Mouse (Mus musculus) embryonic fibroblast, embryonic 13.5 days (primary cell): Measurements from ENCODE around the gene Gpr137. TPM values are rescaled to one million over a fixed set of nuclear protein-coding genes. Genes with fewer than 3 reads are reported as not detected.
A peak's percentile ranks its signal among the peaks of the same experiment; 100 is the strongest.

Experiments used
- H3K27ac ChIP-seq: 2 replicates; pipeline ENCODE4 v1.5.1; 2012; ENCODE audit warnings: low read length, control low read depth, inconsistent platforms; ENCODE audit not compliant: insufficient read depth
- H3K4me1 ChIP-seq: 2 replicates; pipeline ENCODE4 v1.6.1; 2011; ENCODE audit warnings: low read length; ENCODE audit not compliant: control insufficient read depth, insufficient read depth
- H3K4me3 ChIP-seq: 2 replicates; pipeline ENCODE4 v1.5.1; 2011; ENCODE audit warnings: mild to moderate bottlenecking, control low read depth, low read length; ENCODE audit not compliant: insufficient read depth
- CTCF ChIP-seq: IDR thresholded peaks from 2 replicates; pipeline ENCODE4 v1.5.1; 2011; ENCODE audit warnings: mild to moderate bottlenecking, control low read depth, low read length, moderate library complexity, borderline replicate concordance; ENCODE audit not compliant: insufficient read depth
- POLR2A ChIP-seq: IDR thresholded peaks from 2 replicates; pipeline ENCODE4 v1.6.1; 2011; ENCODE audit warnings: low read depth, mild to moderate bottlenecking, control low read depth, low read length, moderate library complexity
- polyA plus RNA-seq: library from polyadenylated mRNA; stranded (reverse); fragments of >200 nt; gene quantifications from 2 replicates; pipeline ENCODE4 v1.2.4, GENCODE M21; 2011; ENCODE audit warnings: low read depth; ENCODE audit not compliant: missing spikeins, insufficient read length

The Gpr137 gene
- polyA plus RNA-seq, 1 experiment, result 26.7 TPM

DNA sequence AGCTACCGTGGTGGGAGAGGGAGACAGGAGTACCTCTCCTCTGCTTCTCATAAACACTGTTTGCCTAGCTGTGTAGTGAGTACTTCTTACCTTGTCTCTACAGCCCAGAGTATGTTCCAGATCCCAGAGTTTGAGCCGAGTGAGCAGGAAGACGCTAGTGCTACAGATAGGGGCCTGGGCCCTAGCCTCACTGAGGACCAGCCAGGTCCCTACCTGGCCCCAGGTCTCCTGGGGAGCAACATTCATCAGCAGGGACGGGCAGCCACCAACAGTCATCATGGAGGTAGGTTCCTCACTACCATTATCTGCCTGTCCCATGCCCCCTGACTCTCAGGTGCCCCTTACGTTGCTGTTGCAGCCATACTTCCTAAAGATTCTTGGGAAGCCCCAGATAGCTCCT, 484 bp upstream of the Gpr137 start:
- no peak for TF ChIP-seq CTCF
- no peak for TF ChIP-seq POLR2A
- Histone ChIP-seq H3K4me1 (peaks cover 5% of the 10 kb centered on the region; the same call in 1 of the 2 replicates), H3K27ac (no peak overlapping the region; the same call in 1 of the 2 replicates), H3K4me3 (peak overlapping the region; percentile 61)

DNA sequence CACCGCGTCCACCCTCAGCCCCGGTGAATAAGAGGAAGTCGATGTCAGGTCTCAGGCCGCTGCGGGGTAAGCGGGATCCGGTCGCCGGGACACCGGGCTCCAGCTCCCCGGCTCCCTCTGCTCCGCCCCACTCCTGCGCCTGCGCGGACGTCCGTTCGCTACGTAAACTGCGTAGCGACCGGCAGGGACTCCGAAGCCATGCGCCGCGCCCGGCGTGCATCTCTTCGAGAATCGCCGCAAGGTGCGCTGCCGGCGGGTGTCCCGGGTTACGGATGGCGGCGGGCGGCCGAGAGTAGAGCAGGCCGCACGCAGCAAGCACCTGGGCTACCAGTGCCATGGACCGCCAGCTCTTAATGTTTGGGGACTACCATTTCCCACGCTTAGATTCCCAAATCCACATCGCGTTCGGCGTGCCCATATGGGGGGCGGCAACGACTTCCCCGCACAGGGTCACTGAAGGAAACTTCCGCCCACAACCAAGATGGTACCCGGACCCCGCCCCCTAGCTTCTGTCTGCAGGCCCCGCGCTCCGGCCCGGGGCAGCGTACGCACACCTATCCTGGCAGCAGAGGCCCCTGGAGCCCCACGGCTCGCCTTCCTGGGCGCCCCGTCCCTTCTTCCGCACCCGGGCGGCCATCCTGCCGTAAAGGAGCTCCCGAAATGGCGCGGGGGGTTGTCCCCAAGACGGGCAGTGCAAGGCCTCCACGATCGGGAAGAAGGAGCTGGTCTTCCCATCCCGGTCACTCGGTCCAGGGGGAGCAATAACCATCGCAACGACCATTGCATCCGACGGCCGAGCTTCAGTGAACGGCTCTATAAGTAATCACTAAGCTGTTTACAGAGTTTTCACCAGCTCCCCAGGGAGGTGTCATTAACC, 670 bp downstream of the Gpr137 start, which contains the start of gene Bad:
Gene Bad, plus strand, starts transcription at position 490 of the 877 bp plus-strand sequence.
- TF ChIP-seq CTCF (no peak), POLR2A (peak; percentile 62)
- peak within 1 kb of the TSS; percentile 70 for H3K4me3 ChIP-seq
- H3K27ac ChIP-seq, result peak within 1 kb of the TSS; percentile 83
- H3K4me1 ChIP-seq, result peaks cover 5% of the 10 kb centered on the region; the same call in 1 of the 2 replicates

DNA sequence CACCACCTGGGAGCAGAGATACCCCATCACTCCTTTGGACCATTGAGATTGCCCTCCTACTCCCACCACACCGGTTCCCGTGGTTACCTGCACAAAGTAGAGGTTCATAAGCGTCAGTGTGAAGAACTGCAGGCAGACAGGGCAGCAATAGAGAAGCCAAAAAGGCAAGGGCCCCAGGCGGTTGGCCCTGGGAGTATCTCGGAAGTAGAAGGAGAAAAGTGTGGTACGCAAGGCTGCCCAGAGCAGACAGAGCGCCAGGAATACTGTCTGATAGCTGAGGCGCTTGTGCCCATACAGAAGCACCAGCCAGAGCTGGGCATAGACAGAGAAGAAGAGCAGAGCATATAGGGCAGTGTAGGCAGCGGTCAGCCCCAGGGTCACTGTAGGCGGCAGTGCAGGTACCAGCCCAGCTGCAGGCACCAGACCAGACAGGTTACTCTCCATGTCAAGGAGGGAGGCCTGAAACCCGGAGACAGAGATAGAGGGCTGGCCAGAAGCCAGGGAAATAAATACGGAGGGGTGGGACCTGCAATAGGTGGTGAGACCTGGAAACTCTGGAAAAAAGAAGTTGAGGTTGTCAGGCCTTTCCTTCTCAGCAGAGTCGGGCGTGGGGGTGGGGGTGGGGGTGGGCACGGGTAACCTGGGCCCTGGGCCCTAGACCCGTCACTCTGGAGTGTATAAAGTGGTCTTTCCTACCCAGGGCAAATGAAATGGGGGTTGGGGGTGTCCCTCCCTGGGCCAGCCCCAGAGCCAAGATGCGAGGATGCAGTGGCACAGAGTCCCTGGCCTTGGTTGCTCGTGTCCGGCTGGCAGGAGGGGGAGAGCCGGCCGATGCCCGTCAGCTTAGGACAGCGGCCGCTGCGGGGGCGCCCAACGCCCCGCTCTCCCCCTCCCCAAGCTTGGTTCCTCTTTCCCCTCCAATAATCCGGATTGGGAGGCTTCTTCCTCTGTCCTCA, 1.6 kb downstream of the Gpr137 start:
- H3K4me3 ChIP-seq, result peak overlapping the region; percentile 70
- peaks cover 5% of the 10 kb centered on the region; the same call in 1 of the 2 replicates for H3K4me1 ChIP-seq
- TF ChIP-seq CTCF, result no peak
- no peak for TF ChIP-seq POLR2A
- H3K27ac ChIP-seq, result no peak overlapping the region

DNA sequence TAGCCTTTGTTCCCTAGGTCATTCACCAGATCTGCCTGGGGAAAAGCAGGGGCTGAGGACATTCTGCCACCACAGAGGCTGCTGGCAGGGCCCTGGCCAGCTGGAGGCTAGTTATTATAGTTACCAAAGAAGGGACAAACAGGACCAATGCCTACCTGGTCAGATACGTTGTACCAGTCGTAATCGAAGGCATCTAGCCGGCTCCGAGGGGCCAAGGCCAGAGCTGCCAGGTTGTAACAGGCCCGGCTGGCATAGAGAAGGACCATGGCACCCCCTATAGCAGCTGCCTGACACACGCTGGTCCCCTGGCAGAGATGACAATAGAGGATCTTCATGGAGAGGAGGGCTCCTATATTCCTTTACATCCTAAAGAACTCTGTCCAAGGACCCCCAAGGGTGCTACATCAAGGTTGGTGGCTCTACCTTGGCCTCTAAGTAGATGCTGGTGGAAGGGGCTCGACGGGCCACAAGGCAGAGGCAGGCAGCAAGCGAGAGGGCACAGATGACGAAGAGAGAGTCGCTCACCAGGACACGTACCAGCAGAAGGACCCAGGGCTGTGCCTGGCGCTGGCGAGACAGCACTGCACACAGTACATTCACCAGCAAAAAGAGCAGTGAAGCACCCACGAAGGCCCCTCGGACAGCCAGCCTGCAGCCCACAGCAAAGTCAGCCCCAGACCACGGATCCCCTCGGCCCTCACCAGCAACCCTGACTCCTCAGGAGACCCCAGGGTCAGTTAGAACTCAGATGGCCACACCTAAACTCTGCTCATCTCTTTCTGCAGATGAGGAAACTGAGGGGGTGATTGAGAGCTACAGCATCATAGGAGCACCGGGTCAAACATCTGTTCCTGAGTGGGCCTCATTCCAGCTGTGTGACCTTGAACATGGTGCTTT, 2.9 kb downstream of the Gpr137 start:
- Histone ChIP-seq H3K27ac (no peak overlapping the region), H3K4me1 (peaks cover 5% of the 10 kb centered on the region; the same call in 1 of the 2 replicates), H3K4me3 (no peak overlapping the region)
- TF ChIP-seq POLR2A, result no peak
- TF ChIP-seq CTCF, result no peak

DNA sequence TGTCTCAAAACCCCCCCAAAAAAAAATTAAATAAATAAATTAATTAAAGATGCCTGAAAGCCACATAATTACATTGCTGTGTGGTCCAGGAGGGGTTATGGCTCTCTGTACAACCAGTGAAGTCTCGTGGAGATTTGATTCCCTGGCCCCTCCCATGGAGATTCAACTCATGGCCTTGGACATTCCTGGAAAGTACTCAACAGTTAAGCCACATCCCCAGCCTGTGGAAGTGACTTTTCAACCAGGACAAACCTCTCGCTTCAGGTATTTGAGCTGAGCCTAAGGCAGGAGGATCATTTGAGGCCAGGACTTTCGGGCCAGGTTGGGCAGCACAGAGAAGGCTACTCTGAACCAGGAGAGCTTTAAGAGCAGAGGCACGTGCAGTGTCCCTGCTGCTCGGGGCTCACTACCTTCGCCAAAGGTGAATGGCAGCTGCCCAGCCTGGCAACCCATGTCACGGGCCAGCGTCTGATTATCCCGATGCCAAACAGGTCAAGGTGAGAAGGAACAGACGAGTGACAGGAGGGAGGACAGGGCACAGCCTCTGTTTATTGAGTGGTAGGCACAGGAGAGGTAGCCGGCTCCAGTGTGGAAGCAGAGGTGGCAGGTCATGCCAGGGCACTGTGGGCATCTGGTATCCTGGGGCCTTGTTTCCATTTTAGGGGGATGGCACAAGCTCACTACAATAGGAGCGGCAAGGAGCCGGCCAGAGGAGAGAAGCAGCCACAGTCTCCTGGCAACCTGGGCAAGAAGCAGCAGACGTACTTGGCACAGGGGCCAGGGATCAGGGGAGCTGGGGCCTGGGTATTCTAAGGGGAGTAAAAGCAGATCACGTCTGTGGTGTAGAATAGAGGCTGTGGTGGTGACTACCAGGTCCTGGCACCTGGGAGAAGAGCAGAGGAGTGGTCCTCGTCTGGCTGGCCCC, 4.5 kb downstream of the Gpr137 start:
- Histone ChIP-seq H3K4me1 (peaks cover 5% of the 10 kb centered on the region; the same call in 1 of the 2 replicates), H3K4me3 (no peak overlapping the region)
- 0 out of 2 replicates have a peak, but pooled peaks have one; percentile 13 for TF ChIP-seq POLR2A
- no peak for TF ChIP-seq CTCF

DNA sequence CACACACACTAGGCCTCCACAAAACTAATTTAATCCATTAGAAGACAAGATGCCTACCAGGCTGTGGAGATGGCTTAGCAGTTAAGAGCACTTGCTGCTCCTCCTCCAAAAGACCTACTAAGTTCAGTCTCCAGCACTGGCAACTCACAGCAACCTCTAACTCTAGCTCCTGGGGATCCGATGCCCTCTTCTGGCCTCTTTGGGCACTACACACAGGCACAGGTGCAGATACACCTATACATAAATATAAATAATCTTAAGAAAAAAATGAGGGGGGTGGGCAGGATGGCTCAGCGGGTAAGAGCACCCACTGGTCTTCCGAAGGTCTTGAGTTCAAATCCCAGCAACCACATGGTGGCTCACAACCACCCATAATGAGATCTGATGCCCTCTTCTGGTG, 6.0 kb downstream of the Gpr137 start:
- no peak overlapping the region for H3K4me3 ChIP-seq
- no peak overlapping the region for H3K27ac ChIP-seq
- peaks cover 5% of the 10 kb centered on the region; the same call in 1 of the 2 replicates for H3K4me1 ChIP-seq
- TF ChIP-seq POLR2A (no peak), CTCF (no peak)

More for the DNA sequence above, 4.5 kb downstream of the Gpr137 start:
- no peak overlapping the region for H3K27ac ChIP-seq

DNA sequence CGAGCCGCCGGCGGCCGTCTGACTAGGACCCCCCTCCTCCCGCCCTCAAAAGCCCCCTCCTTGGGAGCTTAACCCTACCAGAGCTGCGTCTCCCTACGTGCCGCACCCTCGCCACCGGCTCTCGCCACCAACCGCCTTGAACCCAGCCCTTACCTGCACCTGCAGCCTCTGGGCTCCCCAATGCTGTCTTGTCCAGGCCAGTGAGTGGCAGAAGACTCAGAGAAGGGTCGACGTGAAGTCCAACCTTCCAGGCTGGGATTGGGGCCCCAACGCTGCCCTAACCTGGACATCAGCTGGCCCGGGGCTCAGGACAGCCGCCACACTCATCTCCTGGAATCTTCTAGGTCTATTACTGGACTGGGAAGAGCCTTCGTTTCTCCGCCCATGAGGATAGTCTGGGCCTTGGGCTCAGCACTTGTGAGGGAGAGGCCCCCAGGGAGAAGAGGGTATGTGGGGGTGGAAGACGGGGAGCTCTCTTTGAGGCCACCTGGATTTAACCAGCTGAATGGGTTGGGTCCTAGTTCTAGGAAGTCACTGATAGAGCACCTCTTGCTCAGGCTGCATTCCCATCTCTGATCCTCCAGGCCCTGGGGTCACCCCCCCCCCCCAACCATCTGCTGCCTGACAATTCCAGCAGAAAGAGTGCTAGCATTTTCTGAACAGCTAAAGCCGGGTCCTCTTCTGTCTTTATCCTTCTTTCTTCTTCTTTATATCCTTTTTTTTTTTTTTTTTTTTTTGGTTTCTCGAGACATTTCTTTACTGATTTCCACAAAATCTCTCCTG, 7.9 kb downstream of the Gpr137 start, which contains the start of gene Kcnk4:
Gene Kcnk4, minus strand, starts transcription at position 321 of the 783 bp plus-strand sequence.
- no peak within 1 kb of the TSS for H3K27ac ChIP-seq
- TF ChIP-seq CTCF, result no peak
- no peak for TF ChIP-seq POLR2A
- H3K4me3 ChIP-seq, result peak within 1 kb of the TSS; percentile 20
- H3K4me1 ChIP-seq, result no peaks in the 10 kb centered on the region

DNA sequence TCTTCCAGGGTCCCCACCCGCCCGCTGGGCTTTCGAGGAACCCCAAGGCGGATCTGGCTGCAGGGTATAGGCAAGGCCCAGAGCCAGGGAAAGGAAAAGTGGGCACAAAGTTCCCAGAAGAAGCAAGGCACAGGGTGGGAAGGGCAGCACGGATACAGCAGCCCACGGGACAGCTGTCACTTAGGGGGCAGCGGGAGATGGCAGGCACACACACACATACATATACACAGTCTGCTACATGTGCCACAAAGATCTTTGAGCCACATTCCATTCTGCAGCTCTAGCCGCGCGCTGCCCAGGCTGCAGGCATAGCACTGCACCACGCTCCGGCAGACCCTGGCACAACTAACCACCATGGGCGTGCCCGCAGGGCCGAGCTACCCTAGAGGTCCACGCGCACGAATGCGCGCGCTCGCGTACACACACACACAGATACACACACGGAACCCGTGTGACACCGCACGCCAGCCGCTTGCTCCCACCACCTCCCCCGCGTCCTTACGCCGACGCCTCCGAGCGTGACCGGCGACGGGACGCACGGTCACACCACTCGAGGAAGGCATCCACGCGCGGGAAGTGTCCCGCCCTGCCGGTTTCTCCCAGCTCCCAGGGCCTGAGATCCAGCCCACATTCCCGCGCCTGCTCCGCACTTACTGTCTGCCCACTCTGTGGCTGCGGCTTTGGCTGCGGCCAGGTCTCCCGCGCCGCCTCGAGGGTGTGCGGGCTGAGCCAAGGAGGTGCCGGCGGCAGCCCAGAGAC, 8.7 kb downstream of the Gpr137 start:
- peak overlapping the region; percentile 20 for H3K4me3 ChIP-seq
- H3K27ac ChIP-seq, result no peak overlapping the region
- H3K4me1 ChIP-seq, result no peaks in the 10 kb centered on the region
- no peak for TF ChIP-seq POLR2A
- no peak for TF ChIP-seq CTCF
